Mouse (Mus musculus) left cerebral cortex, adult 9 months (tissue): ENCODE measurements around the gene 1810049J17Rik.
A peak's percentile ranks its signal among the peaks of the same experiment; 100 is the strongest.
"Not testable (repeated sequence)": the region's sequence is repeated elsewhere in the genome, so short reads cannot be mapped to it uniquely, and the experiment has no call there.

ENCODE experiments used
- DNase-seq, 2 experiments: peaks; one replicate each; pipeline ENCODE4 v3.0.0; 2022; ENCODE audit warnings: low spot score in 2 of 2

Gene 1810049J17Rik

DNA sequence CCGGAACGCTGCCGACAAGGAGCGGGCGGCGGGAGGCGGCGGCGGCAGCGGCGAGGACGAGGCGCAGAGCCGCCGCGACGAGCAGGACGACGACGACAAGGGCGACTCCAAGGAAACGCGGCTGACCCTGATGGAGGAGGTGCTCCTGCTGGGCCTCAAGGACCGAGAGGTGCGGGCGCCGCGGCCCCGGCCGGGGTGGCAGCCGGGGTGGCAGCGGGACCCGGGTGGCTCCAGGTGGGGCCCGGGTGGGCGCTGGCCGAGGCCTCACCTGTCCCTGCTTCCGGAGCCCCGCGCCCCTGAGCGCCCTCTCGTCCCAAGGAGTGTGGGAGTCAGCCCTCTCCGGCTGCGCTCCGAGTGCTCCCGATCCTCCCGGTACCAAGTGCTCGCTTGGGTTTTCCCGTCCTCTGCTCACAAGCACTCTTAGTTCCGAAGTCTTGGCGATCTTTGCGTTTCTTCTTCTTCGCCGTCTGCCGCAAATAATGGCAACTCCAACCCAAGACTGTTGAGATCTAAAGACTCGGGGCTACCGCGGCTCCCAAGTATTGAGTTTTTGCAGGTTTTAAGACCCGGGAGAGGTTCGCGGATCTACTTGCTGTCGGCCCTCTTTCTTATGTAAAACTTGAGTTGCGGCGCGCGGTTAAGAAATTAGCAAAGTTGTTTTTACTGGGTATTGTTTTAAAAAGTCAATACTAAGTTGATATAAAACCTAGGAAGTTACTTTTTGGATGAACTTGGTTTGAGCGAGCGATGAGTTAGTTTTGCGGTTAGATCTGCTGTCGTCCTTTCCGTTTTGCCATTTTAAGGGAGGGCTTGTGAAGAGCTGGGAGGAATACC lies at the start of gene 1810049J17Rik:
TSS of gene 1810049J17Rik (minus strand) at position 112 of the 834 bp plus-strand sequence.
- peak in 1 of 2 experiments; percentile 14 for DNase-seq

DNA sequence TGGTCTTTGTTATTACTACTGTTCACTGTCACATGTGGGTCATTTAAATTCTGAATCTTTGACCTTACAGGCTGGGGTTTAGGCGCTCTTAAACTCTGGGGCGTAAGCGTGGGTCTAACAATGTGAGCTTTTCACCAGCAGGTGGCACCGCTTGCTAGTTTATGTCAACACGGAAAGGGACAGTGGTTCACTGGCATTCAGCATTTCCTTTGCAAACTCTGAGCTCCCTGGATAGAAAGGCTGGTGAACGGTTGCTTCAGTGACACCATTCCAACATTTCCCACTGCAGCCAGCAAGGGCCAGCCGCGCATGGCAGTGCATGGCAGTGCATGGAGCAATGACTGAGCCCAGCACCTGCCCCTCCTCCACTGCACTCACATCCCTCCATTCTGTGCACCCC lies 49.5 kb upstream of the 1810049J17Rik start:
- DNase-seq: peak in 1 of 2 experiments; percentile 79

DNA sequence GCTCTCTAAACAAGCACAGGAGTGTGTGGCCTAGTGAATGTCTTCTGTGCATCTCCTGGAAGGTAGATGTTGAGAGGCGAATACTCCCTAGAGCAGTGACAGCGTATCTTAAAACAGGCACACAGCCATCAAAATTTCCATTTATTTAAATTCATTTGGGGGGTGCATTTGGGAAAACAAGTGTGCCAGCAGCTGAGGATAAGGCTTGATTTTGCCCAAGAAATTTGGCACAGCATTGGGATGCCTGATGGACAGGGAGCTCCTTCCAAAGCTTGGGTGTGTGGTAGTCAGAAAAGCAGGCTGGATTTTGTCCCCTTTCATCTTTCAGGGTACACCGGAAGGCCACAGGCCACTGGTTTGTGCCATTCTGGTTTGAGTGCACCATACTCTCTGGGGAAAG lies 48.4 kb upstream of the 1810049J17Rik start:
- DNase-seq: no peak

DNA sequence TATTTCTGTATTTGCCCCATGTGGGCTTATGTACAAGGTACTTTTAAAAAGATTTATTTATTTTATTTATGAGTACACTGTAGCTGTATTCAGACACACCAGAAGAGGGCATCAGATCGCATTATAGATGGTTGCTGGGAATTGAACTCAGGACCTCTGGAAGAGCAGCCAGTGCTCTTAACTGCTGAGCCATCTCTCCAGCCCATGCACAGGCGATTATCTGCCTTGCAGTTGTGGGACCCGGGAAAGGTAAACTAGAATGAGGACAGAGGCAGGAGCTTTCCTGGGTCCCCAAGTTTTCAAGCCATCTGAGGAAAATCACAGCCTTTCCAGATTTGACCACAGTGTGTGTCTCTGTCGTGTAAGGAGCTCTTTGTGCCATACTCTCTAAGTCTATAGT lies 47.2 kb upstream of the 1810049J17Rik start:
- no peak for DNase-seq

DNA sequence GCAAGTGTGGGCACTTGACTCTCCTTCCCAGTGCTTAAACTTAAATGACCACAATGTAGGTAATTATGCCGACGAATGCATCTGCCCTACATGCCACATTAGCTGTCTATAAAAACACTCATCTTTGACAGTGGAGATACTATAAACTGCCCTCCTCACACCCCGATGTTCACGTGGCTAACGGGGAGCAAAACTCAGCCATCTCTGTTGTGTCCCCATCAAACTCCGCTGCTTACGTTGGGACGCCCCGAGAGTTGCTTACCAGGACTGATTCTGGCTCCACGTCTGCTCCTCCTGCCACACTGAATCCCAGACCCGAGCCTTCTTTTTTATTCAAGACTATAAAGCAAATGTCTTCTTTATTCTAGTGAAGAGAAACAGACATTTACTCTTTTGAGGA lies 46.7 kb upstream of the 1810049J17Rik start:
- no peak for DNase-seq

DNA sequence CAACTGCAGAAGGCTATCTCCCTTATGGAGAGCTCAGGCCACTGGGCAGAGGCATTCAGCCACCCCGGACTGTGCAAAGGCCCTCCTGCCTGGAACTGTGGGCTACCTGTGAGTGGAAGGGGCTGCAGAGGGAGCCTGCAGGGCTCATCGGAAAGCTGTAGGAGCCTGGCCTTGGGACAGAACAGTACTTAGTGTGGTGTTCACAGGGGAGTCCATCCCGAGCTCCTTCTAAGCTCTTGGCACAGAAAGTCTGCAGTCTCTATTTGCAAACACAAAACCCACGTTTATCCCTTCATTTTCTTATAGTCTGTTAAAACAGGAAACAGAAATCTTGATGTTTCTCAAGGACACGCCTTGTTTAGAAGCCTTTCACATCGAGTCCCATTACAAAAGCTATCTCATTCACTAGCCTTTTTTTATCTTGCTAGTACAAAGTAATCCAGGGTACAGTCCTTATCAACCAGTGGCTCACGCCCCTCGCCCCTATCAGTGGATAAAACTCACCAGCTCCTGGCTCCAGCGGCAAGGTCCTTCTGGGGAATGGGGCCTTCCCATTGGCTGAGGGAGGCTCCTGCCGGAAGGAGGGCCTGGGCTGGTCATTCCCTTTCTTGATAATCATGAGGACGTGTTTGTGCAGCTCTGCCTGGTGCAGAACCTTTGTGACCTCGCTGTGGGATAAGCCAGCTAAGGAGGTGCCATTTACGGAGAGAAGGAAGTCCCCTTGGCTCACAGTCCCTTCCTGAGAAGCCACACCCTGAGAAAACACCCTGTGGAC lies 45.8 kb upstream of the 1810049J17Rik start:
- no peak for DNase-seq

DNA sequence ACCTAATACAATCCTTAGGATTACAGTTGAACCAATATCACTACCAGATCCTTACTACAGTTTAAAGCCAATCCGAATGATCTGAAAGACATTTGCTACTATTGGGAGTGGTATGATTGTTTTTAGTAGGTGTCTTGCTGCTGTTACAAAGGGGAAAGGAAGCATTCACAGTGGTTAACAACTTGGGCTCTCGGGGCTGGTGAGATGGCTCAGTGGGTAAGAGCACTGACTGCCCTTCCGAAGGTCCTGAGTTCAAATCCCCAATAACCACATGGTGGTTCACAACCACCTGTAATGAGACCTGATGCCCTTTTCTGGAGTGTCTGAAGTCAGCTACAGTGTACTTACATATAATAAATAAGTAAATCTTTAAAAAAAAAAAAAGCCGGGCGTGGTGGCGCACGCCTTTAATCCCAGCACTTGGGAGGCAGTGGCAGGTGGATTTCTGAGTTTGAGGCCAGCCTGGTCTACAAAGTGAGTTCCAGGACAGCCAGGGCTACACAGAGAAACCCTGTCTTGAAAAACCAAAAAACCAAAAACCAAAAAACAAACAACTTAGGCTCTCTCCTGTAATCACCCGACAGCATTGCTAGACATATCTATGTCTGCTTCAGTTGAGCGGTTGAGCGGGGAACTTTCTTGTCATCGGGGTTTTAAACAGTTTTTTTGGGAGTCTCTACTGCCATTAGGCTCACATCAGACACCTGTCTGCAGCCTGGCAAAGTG lies 45.0 kb upstream of the 1810049J17Rik start:
- DNase-seq: not testable (repeated sequence)

DNA sequence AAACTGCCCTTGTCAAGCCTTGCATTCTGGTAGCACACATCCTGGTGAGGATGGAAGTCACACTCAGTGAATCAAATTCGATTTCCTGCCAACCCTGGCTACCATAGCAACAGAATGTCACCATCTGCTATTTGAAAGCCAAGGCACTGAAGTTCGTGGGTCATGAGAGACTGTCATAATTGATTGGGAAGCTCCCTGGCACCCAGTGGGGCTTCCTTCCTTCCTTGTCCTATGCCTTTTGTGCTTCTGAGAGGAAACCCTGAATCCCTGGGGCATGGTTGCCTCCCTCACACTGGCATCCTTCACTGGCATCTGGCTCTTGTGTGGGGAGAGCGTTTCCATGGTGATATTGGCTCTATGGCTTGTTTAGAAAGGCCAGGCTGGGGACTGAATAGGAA lies 44.4 kb upstream of the 1810049J17Rik start:
- peak; percentile 40 to 74 for DNase-seq

DNA sequence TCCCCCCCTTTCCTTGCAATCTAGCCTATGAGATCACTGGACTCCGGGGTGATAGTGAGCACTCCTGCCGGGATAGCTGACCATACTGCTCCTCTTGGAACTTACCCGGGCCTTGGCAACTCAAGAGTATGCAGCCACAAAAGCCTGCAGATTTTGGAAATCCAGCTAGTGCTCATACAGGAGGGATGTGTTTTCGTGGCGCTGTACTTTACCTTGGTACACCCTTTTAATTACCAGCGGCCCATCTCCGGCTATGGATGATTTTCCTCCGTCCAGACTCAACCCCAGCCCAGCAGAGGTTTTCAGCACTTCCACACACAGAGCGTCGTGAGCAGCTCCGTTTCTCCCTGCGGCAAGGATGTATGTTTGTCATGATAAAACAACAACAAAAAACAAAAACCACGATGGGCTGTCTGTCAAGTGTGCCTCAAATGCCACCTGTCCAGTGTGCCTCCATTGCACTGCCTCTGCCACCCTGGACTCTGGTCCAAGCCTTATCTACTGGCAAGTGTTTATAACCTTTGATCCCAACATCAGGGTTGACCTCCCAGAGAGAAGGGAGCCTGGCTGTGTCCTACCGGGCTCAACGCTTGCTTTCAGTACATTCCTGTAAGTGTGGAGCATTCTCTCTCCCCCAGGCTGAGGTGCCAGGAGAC lies 43.8 kb upstream of the 1810049J17Rik start:
- DNase-seq: no peak

DNA sequence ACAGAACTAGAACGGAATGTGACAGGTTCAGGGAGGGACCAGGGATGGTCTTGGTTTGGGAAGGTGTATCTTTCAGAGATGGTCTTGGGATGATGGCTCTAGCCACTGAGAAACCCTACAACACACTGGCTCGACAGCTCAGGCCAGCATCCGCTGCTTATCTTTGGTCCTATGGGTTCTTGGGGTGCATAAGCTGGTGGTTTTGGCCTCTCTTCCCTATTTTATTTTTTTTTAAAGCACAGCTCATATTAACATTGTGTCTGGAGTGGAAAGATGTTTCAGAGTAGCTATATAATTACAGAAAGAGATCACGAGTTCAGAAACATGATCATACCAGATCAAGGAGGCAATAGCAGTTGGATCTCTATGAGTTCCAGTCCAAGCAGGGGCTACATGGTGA lies 42.4 kb upstream of the 1810049J17Rik start:
- DNase-seq: no peak

DNA sequence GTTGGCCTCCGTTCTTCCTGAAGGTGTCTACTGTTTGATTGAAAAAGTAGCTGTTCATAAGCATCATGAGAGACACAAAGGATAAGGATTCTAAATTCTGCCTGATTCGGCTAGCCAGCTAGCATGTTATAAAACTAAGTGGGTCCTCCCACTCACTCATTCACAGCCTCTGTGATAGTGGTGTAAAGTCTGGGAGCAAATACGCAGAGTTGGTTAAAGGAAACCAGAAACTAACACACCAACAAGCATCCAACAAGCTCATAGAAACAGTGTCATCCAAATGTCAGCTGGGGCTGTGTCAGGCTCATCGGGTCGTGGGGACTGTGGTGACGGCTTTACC lies 41.0 kb upstream of the 1810049J17Rik start:
- DNase-seq: peak; percentile 31 to 59

DNA sequence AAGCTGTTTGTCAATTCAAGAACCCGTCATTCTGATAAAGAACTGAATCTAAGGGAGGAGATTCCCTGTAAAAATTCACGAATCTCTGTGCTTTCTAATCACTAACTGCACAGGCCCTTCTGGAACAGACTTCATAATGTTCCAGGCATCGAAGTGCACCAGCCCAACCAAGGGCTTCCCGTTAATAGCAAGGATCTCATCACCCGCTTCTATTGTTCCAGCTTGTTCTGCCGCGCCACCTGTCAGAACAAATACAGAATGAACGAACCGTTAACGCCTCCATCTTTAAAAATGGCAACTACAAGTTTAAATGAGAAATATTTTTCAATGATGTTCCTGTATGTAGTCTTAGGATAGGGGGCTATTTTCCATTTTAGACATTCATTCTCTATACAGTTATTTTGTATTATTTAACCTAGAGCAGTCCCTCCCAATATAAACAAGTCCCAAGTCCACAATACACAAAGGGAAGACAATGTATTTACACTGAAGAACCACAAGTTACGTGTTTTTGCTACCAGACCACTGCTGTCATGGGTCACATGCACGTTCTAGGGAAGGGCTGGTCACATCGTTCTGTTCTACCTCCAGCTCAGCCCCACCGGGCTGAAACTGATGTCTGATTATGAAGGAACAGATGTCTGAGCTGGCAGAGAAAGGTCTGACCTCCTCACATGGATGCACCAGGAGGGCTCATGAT lies 40.5 kb upstream of the 1810049J17Rik start:
- DNase-seq: no peak

DNA sequence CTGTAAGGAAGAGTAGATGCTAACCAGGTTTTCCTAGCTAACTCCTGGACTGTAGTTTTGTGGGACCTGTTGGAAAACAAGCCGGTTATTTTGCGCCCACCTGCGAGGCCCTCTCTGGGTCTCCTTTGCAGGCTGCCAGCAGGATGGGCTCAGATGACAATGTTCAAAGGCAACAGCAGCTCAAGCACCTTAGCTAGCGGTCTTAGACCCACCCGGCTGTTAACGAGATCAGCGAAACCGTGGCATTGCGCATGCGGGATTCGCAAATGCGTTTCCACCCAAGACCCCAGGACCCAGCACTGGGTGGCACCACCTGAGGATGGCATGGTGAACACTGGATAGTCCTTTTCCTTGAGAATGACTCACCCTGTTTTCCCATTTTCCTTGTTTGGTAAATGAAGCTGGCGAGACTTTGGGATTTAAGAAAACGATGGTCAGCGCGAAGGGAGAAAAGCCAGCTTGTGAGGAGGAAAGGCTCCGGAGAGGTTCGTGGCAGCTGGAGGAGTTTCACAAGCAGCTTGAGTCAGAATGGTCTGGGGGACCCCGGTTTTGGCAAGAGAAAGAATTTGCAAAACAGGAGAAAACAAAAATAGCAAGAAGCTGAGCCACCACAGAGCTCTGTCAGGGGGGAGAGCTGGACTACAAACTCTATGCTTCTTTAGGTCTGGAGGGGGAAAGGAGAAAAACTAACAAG lies 39.0 kb upstream of the 1810049J17Rik start:
- DNase-seq: no peak

DNA sequence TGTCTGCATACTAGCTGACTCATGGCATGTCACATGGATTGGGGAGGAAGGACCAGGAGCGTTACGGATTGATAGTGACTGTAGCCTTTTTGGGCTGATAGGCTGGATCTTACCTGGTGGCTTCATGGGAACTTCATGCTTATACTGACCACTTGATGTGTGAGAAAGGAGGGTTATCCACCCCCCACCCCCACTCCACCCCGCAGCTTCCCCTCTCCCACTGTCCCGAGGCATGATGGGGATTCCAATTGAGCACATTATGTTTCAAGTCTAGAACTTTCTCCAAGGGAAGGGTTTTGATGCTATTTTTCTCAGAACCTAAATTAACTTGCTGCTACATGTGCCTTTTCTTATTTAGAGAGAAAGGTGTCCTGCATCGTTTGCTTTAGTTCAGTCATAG lies 36.7 kb upstream of the 1810049J17Rik start:
- DNase-seq: no peak

DNA sequence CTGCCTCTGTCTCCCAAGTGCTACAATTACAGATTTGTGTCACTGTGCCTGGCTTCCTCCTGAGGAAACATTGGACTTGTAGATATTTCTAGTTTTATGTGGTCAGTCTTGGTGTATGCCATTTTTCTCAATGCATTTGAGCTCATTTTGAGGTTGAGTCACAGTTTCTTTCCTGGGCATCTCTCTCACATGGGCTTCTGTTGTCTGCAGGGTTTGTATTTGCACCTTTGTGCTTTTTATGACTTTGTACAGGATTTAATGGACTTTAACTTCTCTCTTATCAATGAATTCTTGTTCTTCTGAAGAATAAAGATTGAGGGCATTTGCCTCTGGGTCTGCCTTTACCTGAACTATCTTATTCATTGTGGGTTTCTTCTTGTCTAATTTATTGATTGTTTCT lies 35.8 kb upstream of the 1810049J17Rik start:
- no peak for DNase-seq

DNA sequence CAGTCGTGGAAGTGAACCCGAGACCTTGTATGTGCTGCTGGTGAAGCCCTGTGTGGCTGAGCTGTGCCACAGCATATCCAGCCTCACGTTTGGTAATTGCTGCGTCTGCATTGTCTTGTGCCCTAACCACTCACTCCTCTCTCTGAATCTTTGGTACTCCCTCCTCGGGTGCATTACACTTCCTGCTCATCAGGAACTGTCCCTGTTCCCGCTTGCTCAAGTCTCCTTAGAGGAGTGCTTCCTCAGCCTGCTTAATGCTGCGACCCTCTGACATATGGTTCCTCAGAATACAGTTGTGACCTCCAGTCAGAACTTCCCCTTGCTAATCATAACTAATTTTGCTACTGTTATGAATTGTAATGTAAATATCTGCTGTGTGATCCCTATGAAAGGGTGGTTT lies 34.2 kb upstream of the 1810049J17Rik start:
- DNase-seq: no peak

DNA sequence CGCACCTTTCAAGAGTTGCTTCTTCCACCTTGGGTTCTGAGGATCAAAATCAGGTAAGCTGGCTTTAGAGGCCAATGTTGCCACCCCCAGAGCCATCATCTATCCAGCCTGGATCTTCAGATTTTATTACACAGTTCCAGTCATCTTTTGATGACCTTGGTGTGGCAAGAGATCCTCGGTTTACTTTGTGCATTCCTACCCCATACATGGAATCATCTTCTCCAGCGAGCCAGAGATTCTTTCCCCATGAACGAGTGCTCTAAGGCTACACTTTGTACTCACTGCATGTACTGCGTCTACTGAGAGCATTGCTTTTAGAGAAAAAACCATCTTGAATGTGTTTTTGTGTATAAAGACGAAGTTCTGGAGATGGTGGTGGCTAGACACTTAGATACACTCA lies 33.6 kb upstream of the 1810049J17Rik start:
- no peak for DNase-seq

DNA sequence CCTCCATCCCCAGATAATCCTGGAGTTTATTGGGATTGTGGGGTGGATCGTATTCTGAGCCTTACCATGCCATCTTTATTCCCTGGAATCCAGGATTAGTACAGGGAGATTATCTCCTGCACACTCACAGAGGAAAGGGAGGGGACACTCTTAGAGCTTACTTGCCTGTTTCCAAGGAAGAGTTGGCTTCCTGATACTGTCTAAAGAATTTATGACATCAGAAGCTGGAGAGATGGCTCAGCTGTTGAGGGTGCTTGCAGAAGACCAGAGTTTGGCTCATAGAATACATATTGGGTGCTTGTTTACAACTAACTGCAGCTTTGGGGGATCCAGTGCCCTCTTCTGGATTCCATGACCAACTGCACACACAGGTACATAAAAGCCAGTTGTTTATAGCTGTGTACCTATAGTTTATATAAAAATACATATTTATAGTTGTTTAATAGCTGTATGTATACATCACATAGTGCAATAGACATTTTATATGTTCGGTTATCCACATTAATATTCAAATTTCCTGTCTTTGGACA lies 32.6 kb upstream of the 1810049J17Rik start:
- no peak for DNase-seq

DNA sequence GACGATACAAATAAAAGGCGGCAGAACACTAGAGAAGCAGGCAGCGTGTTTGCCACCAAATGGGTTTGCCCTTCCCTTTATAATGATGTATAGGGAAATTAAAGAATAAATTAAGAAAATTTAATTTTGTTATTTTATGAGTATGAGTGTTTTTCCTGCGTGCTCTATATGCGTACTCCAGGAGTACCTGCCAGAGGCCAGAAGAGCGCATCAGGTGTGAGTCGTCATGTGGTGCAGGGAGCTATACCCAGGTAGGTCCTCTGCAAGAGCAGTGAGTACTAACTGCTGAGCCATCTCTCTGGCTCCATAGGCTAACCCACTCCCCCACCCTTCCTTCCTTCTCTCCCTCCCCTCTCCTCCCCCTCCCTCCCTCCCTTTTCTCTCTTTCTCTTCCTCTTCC lies 29.8 kb upstream of the 1810049J17Rik start:
- no peak for DNase-seq

DNA sequence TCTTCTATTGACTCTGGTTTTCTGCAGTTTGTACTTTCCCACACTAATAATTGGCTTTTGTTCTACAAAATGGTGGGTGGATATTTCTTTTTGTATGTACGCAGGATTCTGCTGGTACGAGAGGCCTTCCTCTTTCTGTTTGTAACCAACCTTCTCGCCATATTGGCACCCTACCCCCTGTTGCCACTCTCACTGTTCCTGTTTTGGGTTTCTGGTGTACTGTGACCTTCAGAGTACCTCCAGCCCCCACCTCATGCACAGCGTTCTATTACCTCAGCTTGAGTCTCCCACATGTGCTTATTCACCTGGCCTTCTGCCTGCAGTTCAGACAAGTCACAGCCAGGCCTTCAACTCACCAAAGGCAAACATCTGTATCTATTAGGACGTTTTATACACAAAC lies 28.1 kb upstream of the 1810049J17Rik start:
- no peak for DNase-seq
